Mouse (Mus musculus) liver, embryonic 14.5 days (tissue): ENCODE data around the gene Csf3r.

Experiments
- CTCF ChIP-seq: IDR thresholded peaks from 2 replicates; pipeline ENCODE4 v1.5.1; 2016; ENCODE audit warnings: antibody characterized with exemption, low read depth, control low read depth
- EP300 ChIP-seq: IDR thresholded peaks from 2 replicates; pipeline ENCODE4 v1.6.1; 2016; ENCODE audit warnings: antibody characterized with exemption, low read depth

DNA sequence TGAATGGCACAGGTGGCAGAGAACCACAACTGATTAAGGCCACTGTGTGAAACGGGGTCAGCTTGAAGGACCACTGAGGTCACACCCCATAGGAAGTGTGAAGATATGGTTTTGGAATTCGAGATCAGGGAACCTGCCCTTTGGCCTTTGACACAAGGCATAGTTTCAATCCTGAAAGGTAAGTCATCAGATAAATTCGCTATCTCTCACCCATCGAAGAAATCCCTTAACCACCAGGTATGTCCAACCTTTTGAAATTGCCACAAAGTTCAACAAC is 66.4 kb downstream of the Csf3r start:
- TF ChIP-seq CTCF = no peak
- TF ChIP-seq EP300 = no peak
